Mouse (Mus musculus): ENCODE results near the gene Crbn. TPM values are rescaled to one million over a fixed set of nuclear protein-coding genes. Genes with fewer than 3 reads are reported as not detected.

Gene Crbn
- total RNA-seq, 1 experiment: 33.9 TPM

- H3K9ac ChIP-seq (ENCODE audit: insufficient read depth, low read depth, low read length, poor library complexity, severe bottlenecking): no peak overlapping the region
- DNase-seq (ENCODE audit: low read depth, low spot score): no peak
- H3K4me1 ChIP-seq (ENCODE audit: control insufficient read depth in 2 of 2, insufficient read depth in 2 of 2, low read length in 2 of 2, poor library complexity in 1 of 2): no peaks in the 10 kb centered on the region
Observed at GRCm38 (mm10) chr6:106745673-106746394, 54.0 kb downstream of the Crbn start.

GRCm38 (mm10) chr6:106743556-106744233 lies 56.2 kb downstream of the Crbn start:
- no peaks in the 10 kb centered on the region for H3K9me3 ChIP-seq (ENCODE audit: control insufficient read depth, insufficient read depth, low read depth, low read length)
- H3K27ac ChIP-seq (ENCODE audit: insufficient read depth, low read depth, low read length, poor library complexity, severe bottlenecking): no peak overlapping the region
- no peaks in the 10 kb centered on the region for H3K36me3 ChIP-seq (ENCODE audit: control insufficient read depth, insufficient read depth, low read length, poor library complexity, severe bottlenecking)
- in situ Hi-C loops (cut with MboI; ENCODE audit: low sequenced_read_pairs in 2 of 2, unreplicated experiment in 2 of 2): no loop called here
- no peak overlapping the region for H3K9ac ChIP-seq (ENCODE audit: insufficient read depth, low read depth, low read length, poor library complexity, severe bottlenecking)
- no peak for TF ChIP-seq HCFC1 (IDR thresholded peaks at IDR 0.05; ENCODE audit: borderline replicate concordance, insufficient read depth, low read length)
- TF ChIP-seq MAFK (IDR thresholded peaks at IDR 0.05; ENCODE audit: insufficient read depth, low read depth, low read length): no peak
- no peak for TF ChIP-seq ZNF384 (IDR thresholded peaks at IDR 0.05; ENCODE audit: low read depth, low read length)
- TF ChIP-seq CHD2 (IDR thresholded peaks at IDR 0.05; ENCODE audit: low read depth, low read length): no peak
- no peak for TF ChIP-seq ZC3H11A (IDR thresholded peaks at IDR 0.05; ENCODE audit: borderline replicate concordance, low read depth, low read length)
- no peak for DNase-seq (ENCODE audit: low read depth, low spot score)
- no peaks in the 10 kb centered on the region for H3K4me1 ChIP-seq (ENCODE audit: control insufficient read depth in 2 of 2, insufficient read depth in 2 of 2, low read length in 2 of 2, poor library complexity in 1 of 2)
- H3K4me3 ChIP-seq (ENCODE audit: insufficient read depth in 1 of 2, low read depth in 1 of 2, low read length in 2 of 2, poor library complexity in 1 of 2, severe bottlenecking in 1 of 2): no peak overlapping the region

More at GRCm38 (mm10) chr6:106745673-106746394, 54.0 kb downstream of the Crbn start:
- in situ Hi-C loops (cut with MboI; ENCODE audit: low sequenced_read_pairs in 2 of 2, unreplicated experiment in 2 of 2): no loop called here
- Histone ChIP-seq H3K27ac (ENCODE audit: insufficient read depth, low read depth, low read length, poor library complexity, severe bottlenecking) (no peak overlapping the region), H3K4me3 (ENCODE audit: insufficient read depth in 1 of 2, low read depth in 1 of 2, low read length in 2 of 2, poor library complexity in 1 of 2, severe bottlenecking in 1 of 2) (no peak overlapping the region), H3K36me3 (ENCODE audit: control insufficient read depth, insufficient read depth, low read length, poor library complexity, severe bottlenecking) (no peaks in the 10 kb centered on the region), H3K9me3 (ENCODE audit: control insufficient read depth, insufficient read depth, low read depth, low read length) (no peaks in the 10 kb centered on the region)
- TF ChIP-seq ZNF384 (IDR thresholded peaks at IDR 0.05; ENCODE audit: low read depth, low read length) (no peak), HCFC1 (IDR thresholded peaks at IDR 0.05; ENCODE audit: borderline replicate concordance, insufficient read depth, low read length) (no peak), CHD2 (IDR thresholded peaks at IDR 0.05; ENCODE audit: low read depth, low read length) (no peak), ZC3H11A (IDR thresholded peaks at IDR 0.05; ENCODE audit: borderline replicate concordance, low read depth, low read length) (no peak), MAFK (IDR thresholded peaks at IDR 0.05; ENCODE audit: insufficient read depth, low read depth, low read length) (no peak)

GRCm38 (mm10) chr6:106740244-106740825 lies 59.5 kb downstream of the Crbn start:
- in situ Hi-C loops (cut with MboI; ENCODE audit: low sequenced_read_pairs in 2 of 2, unreplicated experiment in 2 of 2): no loop called here
- no peak for DNase-seq (ENCODE audit: low read depth, low spot score)
- no peaks in the 10 kb centered on the region for H3K36me3 ChIP-seq (ENCODE audit: control insufficient read depth, insufficient read depth, low read length, poor library complexity, severe bottlenecking)
- TF ChIP-seq CHD2 (IDR thresholded peaks at IDR 0.05; ENCODE audit: low read depth, low read length): no peak
- TF ChIP-seq HCFC1 (IDR thresholded peaks at IDR 0.05; ENCODE audit: borderline replicate concordance, insufficient read depth, low read length): no peak
- TF ChIP-seq MAFK (IDR thresholded peaks at IDR 0.05; ENCODE audit: insufficient read depth, low read depth, low read length): no peak
- no peak for TF ChIP-seq ZNF384 (IDR thresholded peaks at IDR 0.05; ENCODE audit: low read depth, low read length)
- TF ChIP-seq ZC3H11A (IDR thresholded peaks at IDR 0.05; ENCODE audit: borderline replicate concordance, low read depth, low read length): no peak
- H3K9me3 ChIP-seq (ENCODE audit: control insufficient read depth, insufficient read depth, low read depth, low read length): no peaks in the 10 kb centered on the region
- no peak overlapping the region for H3K9ac ChIP-seq (ENCODE audit: insufficient read depth, low read depth, low read length, poor library complexity, severe bottlenecking)
- H3K4me3 ChIP-seq (ENCODE audit: insufficient read depth in 1 of 2, low read depth in 1 of 2, low read length in 2 of 2, poor library complexity in 1 of 2, severe bottlenecking in 1 of 2): no peak overlapping the region
- no peaks in the 10 kb centered on the region for H3K4me1 ChIP-seq (ENCODE audit: control insufficient read depth in 2 of 2, insufficient read depth in 2 of 2, low read length in 2 of 2, poor library complexity in 1 of 2)
- no peak overlapping the region for H3K27ac ChIP-seq (ENCODE audit: insufficient read depth, low read depth, low read length, poor library complexity, severe bottlenecking)

- no peak for TF ChIP-seq MAFK (IDR thresholded peaks at IDR 0.05; ENCODE audit: insufficient read depth, low read depth, low read length)
- TF ChIP-seq CHD2 (IDR thresholded peaks at IDR 0.05; ENCODE audit: low read depth, low read length): no peak
- no peak for TF ChIP-seq ZNF384 (IDR thresholded peaks at IDR 0.05; ENCODE audit: low read depth, low read length)
- TF ChIP-seq ZC3H11A (IDR thresholded peaks at IDR 0.05; ENCODE audit: borderline replicate concordance, low read depth, low read length): no peak
- TF ChIP-seq HCFC1 (IDR thresholded peaks at IDR 0.05; ENCODE audit: borderline replicate concordance, insufficient read depth, low read length): no peak
- Histone ChIP-seq H3K9me3 (ENCODE audit: control insufficient read depth, insufficient read depth, low read depth, low read length) (no peaks in the 10 kb centered on the region), H3K4me3 (ENCODE audit: insufficient read depth in 1 of 2, low read depth in 1 of 2, low read length in 2 of 2, poor library complexity in 1 of 2, severe bottlenecking in 1 of 2) (no peak overlapping the region), H3K27ac (ENCODE audit: insufficient read depth, low read depth, low read length, poor library complexity, severe bottlenecking) (no peak overlapping the region), H3K36me3 (ENCODE audit: control insufficient read depth, insufficient read depth, low read length, poor library complexity, severe bottlenecking) (no peaks in the 10 kb centered on the region), H3K9ac (ENCODE audit: insufficient read depth, low read depth, low read length, poor library complexity, severe bottlenecking) (no peak overlapping the region), H3K4me1 (ENCODE audit: control insufficient read depth in 2 of 2, insufficient read depth in 2 of 2, low read length in 2 of 2, poor library complexity in 1 of 2) (no peaks in the 10 kb centered on the region)
- no peak for DNase-seq (ENCODE audit: low read depth, low spot score)
- in situ Hi-C loops (cut with MboI; ENCODE audit: low sequenced_read_pairs in 2 of 2, unreplicated experiment in 2 of 2): no loop called here
Observed at GRCm38 (mm10) chr6:106738229-106738628, 61.6 kb downstream of the Crbn start.

Measured in ES-E14 (cell line).